In the genomic region with DNA sequence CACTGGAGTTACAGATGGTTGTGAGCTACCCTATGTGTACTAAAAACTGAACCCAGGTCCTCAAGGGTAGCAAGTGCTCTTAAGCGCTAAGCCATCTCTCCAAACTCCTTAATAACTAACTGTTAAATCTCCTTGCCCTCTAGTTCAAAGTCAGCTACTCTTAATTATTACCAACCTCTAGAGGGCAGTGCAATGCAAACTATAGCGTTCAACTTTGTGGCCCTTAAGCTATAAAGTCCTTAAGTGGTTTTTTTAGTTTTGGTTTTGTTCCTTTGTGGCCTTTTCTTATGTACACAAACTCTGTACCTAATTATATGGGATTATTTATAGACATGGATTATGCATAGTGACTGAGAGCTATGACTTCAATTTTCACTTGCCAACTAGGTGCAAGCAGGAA, we compare ENCODE assay signal across 9 mouse cellular contexts. TPM values are rescaled to one million over a fixed set of nuclear protein-coding genes. Genes with fewer than 3 reads are reported as not detected.
A peak's percentile ranks its signal among the peaks of the same experiment; 100 is the strongest.
DNase-seq lines count a peak whose midpoint lies in the region; ATAC-seq and TF ChIP-seq lines count a peak whose summit lies in the region.
"Had no signal": no experiment of that assay in that cellular context is flagged by ENCODE, and none has a peak within 500 bp of the region (broad histone marks: within the 10 kb centered on the region; RNA-seq: fewer than 3 reads in every experiment).

No protein-coding gene starts in this region.

- no peak overlapping the region for H3K9ac ChIP-seq in heart, postnatal 0 days (replicated peaks; ENCODE audit: low read depth, low read length)
- H3K9ac ChIP-seq in heart, embryonic 11.5 days (ENCODE audit: low read depth, low read length), result no peak overlapping the region

- H3K4me1 ChIP-seq in heart, postnatal 0 days (ENCODE audit: control insufficient read depth, insufficient read depth), result no peaks in the 10 kb centered on the region
- H3K4me1 ChIP-seq in heart, embryonic 11.5 days (ENCODE audit: control insufficient read depth, insufficient read depth, low read length), result no peaks in the 10 kb centered on the region

- H3K4me2 ChIP-seq in heart, postnatal 0 days (ENCODE audit: low read depth, low read length), result no peak overlapping the region
- H3K4me2 ChIP-seq in heart, embryonic 11.5 days, result no peak overlapping the region

- H3K27me3 ChIP-seq in heart, postnatal 0 days (ENCODE audit: control insufficient read depth, insufficient read depth, low read length), result no peaks in the 10 kb centered on the region
- no peaks in the 10 kb centered on the region for H3K27me3 ChIP-seq in heart, embryonic 11.5 days (ENCODE audit: control insufficient read depth, insufficient read depth, low read length)

- H3K4me3 ChIP-seq in heart, postnatal 0 days (ENCODE audit: low read depth, low read length), result no peak overlapping the region
- H3K4me3 ChIP-seq in heart, embryonic 11.5 days (ENCODE audit: low read depth, low read length), result no peak overlapping the region
- H3K4me3 ChIP-seq: megakaryocyte, embryonic 14.5 days had no signal

- H3K27ac ChIP-seq in heart, postnatal 0 days (ENCODE audit: low read depth), result no peak overlapping the region
- H3K27ac ChIP-seq in heart, embryonic 11.5 days (ENCODE audit: low read depth, low read length), result no peak overlapping the region

- TF ChIP-seq CTCF in heart, postnatal 0 days (IDR thresholded peaks at IDR 0.05; ENCODE audit: low read depth), result peak; percentile 73

- H3K9me3 ChIP-seq in heart, postnatal 0 days (replicated peaks; ENCODE audit: control insufficient read depth, low read length), result no peaks in the 10 kb centered on the region
- no peaks in the 10 kb centered on the region for H3K9me3 ChIP-seq in heart, embryonic 11.5 days (replicated peaks; ENCODE audit: control insufficient read depth, low read length)
- H3K9me3 ChIP-seq: megakaryocyte, embryonic 14.5 days had no signal

- no peak for ATAC-seq in heart, postnatal 0 days (ENCODE audit: insufficient read depth, low read depth)
- no peak for ATAC-seq in heart, embryonic 11.5 days (replicated peaks; ENCODE audit: insufficient number of reproducible peaks, low FRiP score, low TSS enrichment)

- no peak for TF ChIP-seq EP300 in heart, postnatal 0 days (IDR thresholded peaks at IDR 0.05; ENCODE audit: low read depth)

- 12% methylated on average over 2 of the region's 2 CpGs for WGBS in heart, postnatal 0 days
- WGBS in heart, embryonic 11.5 days (ENCODE audit: insufficient replicate concordance), result 24% methylated on average over 2 of the region's 2 CpGs
- 4% methylated on average over 2 of the region's 2 CpGs for WGBS in large intestine, adult 2 months

- no peaks in the 10 kb centered on the region for H3K36me3 ChIP-seq in heart, postnatal 0 days (replicated peaks; ENCODE audit: control insufficient read depth, insufficient read depth, low read length)
- no peaks in the 10 kb centered on the region for H3K36me3 ChIP-seq in heart, embryonic 11.5 days (ENCODE audit: control insufficient read depth, insufficient read depth, low read length)

- peak; percentile 67 for DNase-seq in heart, postnatal 0 days (ENCODE audit: low spot score)
- DNase-seq in urinary bladder, postnatal 14 days (ENCODE audit: low spot score), result peak; percentile 11
- DNase-seq in urinary bladder, postnatal 4 days (ENCODE audit: low spot score in 2 of 2), result no peak
- peak; percentile 23 to 47 for DNase-seq in cerebellum, postnatal 14 days
- DNase-seq in large intestine, adult 2 months (ENCODE audit: low read depth, low spot score), result peak; percentile 57
- peak; percentile 26 for DNase-seq in thymus, postnatal 4 days
- no peak for DNase-seq in right cerebral cortex, adult 18-20 months

RNA-seq across cellular contexts. Expression of gene Map3k19, which starts 27.5 kb away (rescaled TPM):
- 0.04 TPM in 1 of 2 replicates, not detected in the other for total RNA-seq in heart, postnatal 0 days (2014; rRNA removed; ENCODE audit: low replicate concordance)
- 0.04 TPM in 1 of 2 replicates, not detected in the other for polyA plus RNA-seq in heart, postnatal 0 days (2015; fragmentation: Nextera tagmentation; extraction: Ambion mirVana)
- polyA plus RNA-seq in heart, embryonic 11.5 days (2014; fragmentation: Nextera tagmentation; extraction: Ambion mirVana), result not detected in 2 replicates
- polyA plus RNA-seq in large intestine, adult 2 months (2012; rRNA removed), result 0.06 and 0.08 TPM in 2 replicates

RNA-seq across cellular contexts. Expression of gene Rab3gap1, which starts 41.2 kb away (rescaled TPM):
- total RNA-seq in heart, postnatal 0 days (2014; rRNA removed; ENCODE audit: low replicate concordance), result 39.8 and 43.9 TPM in 2 replicates
- 21.4 and 22.7 TPM in 2 replicates for polyA plus RNA-seq in heart, postnatal 0 days (2015; fragmentation: Nextera tagmentation; extraction: Ambion mirVana)
- 25.8 and 28.0 TPM in 2 replicates for polyA plus RNA-seq in heart, embryonic 11.5 days (2014; fragmentation: Nextera tagmentation; extraction: Ambion mirVana)
- 14.6 and 15.9 TPM in 2 replicates for polyA plus RNA-seq in large intestine, adult 2 months (2012; rRNA removed)

RNA-seq across cellular contexts. Expression of gene Ccnt2, which starts 53.4 kb away (rescaled TPM):
- 26.6 and 30.6 TPM in 2 replicates for total RNA-seq in heart, postnatal 0 days (2014; rRNA removed; ENCODE audit: low replicate concordance)
- 37.4 and 42.4 TPM in 2 replicates for polyA plus RNA-seq in heart, postnatal 0 days (2015; fragmentation: Nextera tagmentation; extraction: Ambion mirVana)
- 66.7 and 73.2 TPM in 2 replicates for polyA plus RNA-seq in heart, embryonic 11.5 days (2014; fragmentation: Nextera tagmentation; extraction: Ambion mirVana)
- polyA plus RNA-seq in large intestine, adult 2 months (2012; rRNA removed), result 8.4 and 21.3 TPM in 2 replicates

Comparison
In these comparisons a context has a peak if more than half of its experiments do, and no peak if none do; other contexts are left out.
1. DNase-seq: peak in heart, postnatal 0 days (single experiment), urinary bladder, postnatal 14 days (single experiment), cerebellum, postnatal 14 days (2 of 2), large intestine, adult 2 months (single experiment) and thymus, postnatal 4 days (single experiment); none in urinary bladder, postnatal 4 days (0 of 2) and right cerebral cortex, adult 18-20 months (single experiment).